Mouse (Mus musculus) kidney, embryonic 15.5 days (tissue): ENCODE data around the gene Arvcf. TPM values are rescaled to one million over a fixed set of nuclear protein-coding genes. Genes with fewer than 3 reads are reported as not detected.

Experiments used
- ATAC-seq: fragments of 200-750 bp; cut with Nextera tagmentation; replicated peaks from 2 replicates; pipeline ENCODE4 v1.8.0; 2017; ENCODE audit warnings: moderate TSS enrichment; ENCODE audit not compliant: low FRiP score
- H3K27ac ChIP-seq: fragments of 300-500 bp; sonication (generic); 2 replicates; pipeline ENCODE4 v1.5.1; 2015; ENCODE audit warnings: mild to moderate bottlenecking, inconsistent platforms
- H3K27me3 ChIP-seq: fragments of 300-500 bp; sonication (generic); 2 replicates; pipeline ENCODE4 v1.6.1; 2015; ENCODE audit warnings: inconsistent platforms
- H3K36me3 ChIP-seq: fragments of 300-500 bp; sonication (generic); 2 replicates; pipeline ENCODE4 v1.6.1; 2015; ENCODE audit warnings: inconsistent platforms
- H3K4me1 ChIP-seq: fragments of 300-500 bp; sonication (generic); 2 replicates; pipeline ENCODE4 v1.6.1; 2015; ENCODE audit warnings: inconsistent platforms
- H3K4me2 ChIP-seq: fragments of 300-500 bp; sonication (generic); 2 replicates; pipeline ENCODE4 v1.6.1; 2015; ENCODE audit warnings: moderate library complexity, mild to moderate bottlenecking, inconsistent platforms
- H3K4me3 ChIP-seq: fragments of 300-500 bp; sonication (generic); replicated peaks from 2 replicates; pipeline ENCODE4 v1.5.1; 2015; ENCODE audit warnings: mild to moderate bottlenecking, inconsistent platforms
- H3K9ac ChIP-seq: fragments of 300-500 bp; sonication (generic); 2 replicates; pipeline ENCODE4 v1.6.1; 2015; ENCODE audit warnings: mild to moderate bottlenecking, inconsistent platforms
- H3K9me3 ChIP-seq: fragments of 300-500 bp; sonication (generic); replicated peaks from 2 replicates; pipeline ENCODE4 v1.6.1; 2016; ENCODE audit warnings: inconsistent platforms
- WGBS: fragments of 180-500 bp; shearing (Covaris S2); methylation state at CpG from one replicate; pipeline ENCODE4 v1.1.7; 2015; ENCODE audit warnings: mixed read lengths; 5-methylcytosine and 5-hydroxymethylcytosine counted together
- polyA plus RNA-seq: library from polyadenylated mRNA; unstranded; fragments of >200 nt; fragmentation: Nextera tagmentation; extraction: Ambion mirVana; gene quantifications from 2 replicates; pipeline ENCODE4 v1.2.1, GENCODE M21; 2015

Arvcf gene
- polyA plus RNA-seq, 1 experiment from 2014 or later: 27.1 TPM

DNA sequence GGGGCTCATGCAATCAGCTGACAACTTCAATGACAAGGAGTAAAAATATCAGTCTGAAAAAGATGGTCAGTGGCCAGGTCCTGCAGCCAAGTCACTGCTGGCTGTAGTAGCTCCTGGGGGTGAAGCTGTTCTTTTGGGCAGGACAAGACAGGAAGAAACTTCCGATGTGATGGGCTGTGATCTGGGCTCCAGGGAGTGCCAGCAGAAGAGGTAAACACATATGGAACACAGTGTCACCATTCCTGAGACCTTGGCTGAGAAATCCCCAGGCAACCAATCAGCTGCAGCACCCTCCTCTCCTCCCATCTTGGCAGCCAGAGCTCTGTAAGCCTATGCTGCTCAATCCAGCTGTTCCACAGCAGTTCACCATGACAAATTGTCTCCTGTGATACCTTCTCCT is 8.1 kb upstream of the Arvcf start:
- H3K27me3 ChIP-seq: no peaks in the 10 kb centered on the region
- no peak overlapping the region for H3K4me2 ChIP-seq
- WGBS: 37% methylated on average over 1 of the region's 1 CpGs
- H3K27ac ChIP-seq: no peak overlapping the region
- no peak overlapping the region for H3K4me3 ChIP-seq
- no peaks in the 10 kb centered on the region for H3K9me3 ChIP-seq
- H3K36me3 ChIP-seq: no peaks in the 10 kb centered on the region
- no peak overlapping the region for H3K9ac ChIP-seq
- peaks cover 18% of the 10 kb centered on the region for H3K4me1 ChIP-seq
- no peak for ATAC-seq

DNA sequence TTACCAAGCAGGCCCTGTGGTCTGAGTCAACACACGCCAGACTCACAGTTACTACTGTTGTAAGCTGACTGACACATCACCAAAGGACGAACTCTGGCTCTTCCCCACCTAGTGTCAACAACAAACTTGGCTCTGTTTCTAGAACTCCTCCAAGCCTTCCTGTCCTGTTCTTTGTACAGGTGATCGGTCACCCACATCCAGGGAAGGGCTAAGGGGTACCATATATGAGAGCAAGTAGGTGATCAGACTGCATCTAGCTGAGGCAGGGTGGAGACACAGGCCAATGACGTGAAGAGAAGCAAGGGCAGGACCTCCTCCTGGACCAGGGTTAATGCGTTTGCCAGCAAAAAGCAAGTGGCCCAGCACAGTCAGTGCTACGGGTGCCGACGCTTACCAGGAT is 6.4 kb upstream of the Arvcf start:
- Histone ChIP-seq H3K36me3 (no peaks in the 10 kb centered on the region), H3K4me1 (peaks cover 21% of the 10 kb centered on the region), H3K4me3 (no peak overlapping the region), H3K9me3 (no peaks in the 10 kb centered on the region), H3K27me3 (peaks cover 4% of the 10 kb centered on the region), H3K27ac (no peak overlapping the region), H3K9ac (no peak overlapping the region), H3K4me2 (no peak overlapping the region)
- 89% methylated on average over 8 of the region's 8 CpGs for WGBS
- no peak for ATAC-seq

DNA sequence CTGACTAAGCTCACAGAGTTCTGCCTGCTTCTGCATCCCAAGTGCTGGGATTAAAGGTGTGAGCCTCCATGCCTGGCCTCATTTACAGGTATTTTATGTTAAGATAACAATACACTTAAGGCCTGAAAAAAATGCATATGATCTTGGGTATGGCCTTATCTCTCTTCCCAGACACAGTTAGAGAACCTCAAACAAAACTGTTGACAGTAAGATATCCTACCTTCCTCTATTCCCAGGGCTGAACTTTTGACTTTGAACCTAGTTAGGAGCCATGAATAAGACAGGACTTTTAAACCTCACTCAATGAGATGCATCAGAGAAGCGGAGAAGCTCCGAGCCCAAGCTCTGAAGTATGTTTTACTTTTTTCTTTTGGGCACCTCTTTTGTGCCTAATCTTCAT is 5.9 kb upstream of the Arvcf start:
- WGBS: 84% methylated on average over 2 of the region's 2 CpGs
- Histone ChIP-seq H3K27me3 (peaks cover 9% of the 10 kb centered on the region), H3K4me1 (peaks cover 21% of the 10 kb centered on the region), H3K4me3 (no peak overlapping the region), H3K27ac (no peak overlapping the region), H3K4me2 (no peak overlapping the region), H3K9me3 (no peaks in the 10 kb centered on the region), H3K9ac (no peak overlapping the region), H3K36me3 (no peaks in the 10 kb centered on the region)
- no peak for ATAC-seq

DNA sequence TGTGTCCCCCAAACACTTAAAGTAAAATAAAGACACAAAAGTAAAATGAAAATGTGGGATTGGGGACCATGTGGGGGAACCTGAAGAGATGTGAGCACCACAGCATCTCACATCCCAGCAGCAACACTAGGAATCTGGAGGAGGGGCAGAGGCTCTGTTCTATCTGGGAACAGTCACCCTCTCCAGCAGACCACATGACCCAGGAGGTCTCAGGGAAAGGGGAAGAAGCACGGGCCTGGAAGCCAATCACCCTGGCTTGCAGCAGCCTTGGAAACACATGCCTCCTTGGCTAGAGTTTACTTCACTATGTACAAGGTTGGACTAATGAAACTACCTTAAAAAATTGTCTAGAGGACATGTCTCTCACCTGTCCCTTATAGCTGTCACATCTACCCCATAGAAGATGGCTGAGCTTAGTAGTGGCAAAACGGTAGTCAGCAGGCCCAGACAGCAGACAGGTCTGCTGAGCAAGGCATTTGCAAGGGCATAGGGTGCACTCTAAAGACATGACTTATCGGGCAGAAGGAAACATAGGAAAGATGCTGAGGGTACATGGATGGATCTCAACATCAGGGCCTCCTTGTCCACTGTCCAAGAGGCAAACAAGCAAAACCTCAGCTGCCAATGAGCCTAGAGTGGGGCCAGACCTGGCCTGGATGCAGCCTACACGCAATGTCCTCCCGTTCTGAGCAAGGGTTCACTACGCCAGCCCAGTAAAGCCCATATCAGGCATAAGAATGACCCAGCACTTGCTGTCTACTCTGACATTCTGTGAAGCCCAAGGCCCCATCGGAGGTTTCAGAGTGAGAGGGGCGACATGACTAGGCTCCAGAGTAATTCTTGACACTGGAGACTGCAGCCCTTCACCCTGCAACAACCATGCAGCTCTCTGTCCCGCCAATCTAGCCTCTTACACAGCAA is 5.1 kb upstream of the Arvcf start:
- Histone ChIP-seq H3K9ac (peak overlapping the region; percentile 40), H3K4me3 (peak overlapping the region; percentile 55), H3K27ac (no peak overlapping the region)

DNA sequence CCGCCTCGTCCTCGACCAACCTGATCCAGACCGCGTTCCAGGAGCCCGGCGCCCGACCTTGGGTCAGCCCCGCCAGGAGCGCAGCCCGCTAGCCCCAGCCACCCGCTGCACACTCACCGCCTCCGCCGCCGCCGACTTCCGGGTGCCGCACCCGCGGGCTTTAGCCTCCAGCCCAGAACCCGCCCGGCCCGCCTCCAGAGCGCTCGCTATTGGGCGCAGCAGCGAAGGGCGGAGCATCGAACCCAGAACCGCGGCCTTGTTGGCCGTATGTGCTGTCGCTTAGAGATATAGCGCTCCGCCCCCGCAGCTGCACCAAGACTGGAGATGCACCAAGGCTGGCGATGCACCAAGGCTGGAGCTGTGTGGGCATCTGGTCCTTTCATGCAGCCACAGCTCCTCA is 4.2 kb upstream of the Arvcf start:
- Histone ChIP-seq H3K4me2 (peak overlapping the region; percentile 69), H3K36me3 (no peaks in the 10 kb centered on the region), H3K9ac (peak overlapping the region; percentile 40), H3K27me3 (peaks cover 19% of the 10 kb centered on the region), H3K4me3 (peak overlapping the region; percentile 55), H3K27ac (no peak overlapping the region), H3K4me1 (peaks cover 31% of the 10 kb centered on the region), H3K9me3 (no peaks in the 10 kb centered on the region)
- under 1% methylated on average over 38 of the region's 38 CpGs for WGBS
- ATAC-seq: peak; percentile 92

More for the DNA sequence above, 5.1 kb upstream of the Arvcf start:
- Histone ChIP-seq H3K4me2 (peak overlapping the region; percentile 69), H3K9me3 (no peaks in the 10 kb centered on the region), H3K4me1 (peaks cover 25% of the 10 kb centered on the region), H3K27me3 (peaks cover 12% of the 10 kb centered on the region), H3K36me3 (no peaks in the 10 kb centered on the region)
- ATAC-seq: no peak
- WGBS: 40% methylated on average over 9 of the region's 9 CpGs

DNA sequence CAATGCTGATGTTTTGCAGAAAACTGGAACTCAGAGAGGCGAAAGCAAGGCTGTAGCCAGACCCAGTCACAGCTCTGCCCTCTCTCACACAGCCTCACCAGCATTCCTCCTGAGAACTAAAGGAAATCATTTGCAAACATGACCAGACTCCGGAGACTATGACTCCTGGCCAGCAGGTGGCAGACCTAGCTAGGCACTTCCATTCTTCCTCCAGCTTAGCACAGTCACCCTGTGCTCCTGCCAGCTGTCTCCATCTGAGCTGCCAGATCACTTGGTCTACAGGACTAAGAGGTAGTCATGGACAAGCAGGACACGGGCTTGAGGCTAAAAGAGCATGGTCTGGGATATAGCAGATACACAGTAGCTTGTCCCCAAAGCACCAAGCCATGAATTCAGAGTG is 2.7 kb upstream of the Arvcf start:
- Histone ChIP-seq H3K4me2 (no peak overlapping the region), H3K27me3 (peaks cover 33% of the 10 kb centered on the region), H3K27ac (no peak overlapping the region), H3K9ac (no peak overlapping the region), H3K9me3 (no peaks in the 10 kb centered on the region), H3K36me3 (no peaks in the 10 kb centered on the region), H3K4me1 (peaks cover 33% of the 10 kb centered on the region), H3K4me3 (no peak overlapping the region)
- peak; percentile 12; the same call in 1 of the 2 replicates for ATAC-seq
- WGBS: 3% methylated on average over 3 of the region's 3 CpGs

DNA sequence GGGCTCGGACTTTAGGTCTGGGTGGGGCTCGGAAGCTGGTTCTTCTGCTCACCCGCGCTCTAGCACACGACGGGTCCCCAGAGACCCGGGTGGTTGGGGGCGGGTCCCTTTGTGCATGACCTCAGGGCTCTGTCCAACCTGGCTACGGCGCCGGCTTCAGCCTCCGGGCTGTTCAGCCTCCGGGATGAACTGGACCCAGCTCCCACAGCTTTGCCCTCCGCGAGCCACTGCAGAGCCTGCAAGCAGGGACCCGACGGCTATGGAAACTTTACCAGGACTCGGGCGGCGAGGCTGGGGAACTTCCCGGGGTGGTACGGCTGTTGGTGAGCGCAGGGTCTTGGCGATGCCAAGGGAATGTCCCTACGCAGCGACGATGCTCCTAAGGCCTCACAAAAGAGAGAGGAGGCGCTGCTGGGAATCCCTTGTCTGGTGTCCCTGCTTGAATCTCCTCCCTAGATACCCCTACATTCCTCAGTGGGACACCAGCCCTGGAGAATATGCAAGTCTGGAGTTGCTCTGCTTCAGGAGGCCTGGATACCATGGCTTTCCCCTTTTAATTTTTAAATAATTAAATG is 706 bp downstream of the Arvcf start:
- no peak overlapping the region for H3K27ac ChIP-seq
- peak; percentile 9 for ATAC-seq
- peak overlapping the region; percentile 79 for H3K4me3 ChIP-seq
- peak overlapping the region; percentile 99 for H3K4me2 ChIP-seq
- H3K9me3 ChIP-seq: no peaks in the 10 kb centered on the region
- peak overlapping the region; percentile 59 for H3K9ac ChIP-seq
- no peaks in the 10 kb centered on the region for H3K36me3 ChIP-seq
- peaks cover 19% of the 10 kb centered on the region for H3K4me1 ChIP-seq
- H3K27me3 ChIP-seq: peaks cover 42% of the 10 kb centered on the region
- under 1% methylated on average over 28 of the region's 28 CpGs for WGBS

DNA sequence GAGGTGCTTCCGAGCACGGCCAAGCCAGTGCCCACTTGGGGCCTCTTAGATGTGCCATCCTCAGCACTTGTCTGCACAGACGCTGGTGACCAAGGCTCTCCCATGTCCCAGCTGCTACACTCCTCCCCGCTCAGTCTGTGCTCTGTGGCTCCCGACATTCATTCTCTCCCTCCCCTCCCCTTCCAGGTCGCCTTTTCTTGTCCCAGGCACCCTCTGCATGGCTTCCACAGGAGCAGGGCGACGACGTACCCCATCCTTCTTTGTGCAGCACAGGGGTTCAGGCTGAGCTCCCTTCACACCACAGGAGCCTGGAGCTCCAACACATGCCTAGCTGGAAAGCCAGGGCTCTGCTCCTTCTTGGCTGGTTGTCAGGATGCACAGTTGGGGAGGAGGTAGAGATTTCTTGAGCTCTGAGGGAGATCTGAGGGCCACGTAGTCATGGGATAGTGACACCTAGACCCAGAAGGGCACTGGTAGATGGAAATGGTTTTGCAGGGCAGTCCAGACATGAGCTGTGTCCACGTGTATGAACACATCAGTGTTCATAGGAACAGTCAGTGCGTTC is 1.9 kb downstream of the Arvcf start:
- no peak overlapping the region for H3K9ac ChIP-seq
- H3K4me2 ChIP-seq: no peak overlapping the region
- peaks cover 15% of the 10 kb centered on the region for H3K4me1 ChIP-seq
- 79% methylated on average over 12 of the region's 12 CpGs for WGBS
- no peak overlapping the region for H3K4me3 ChIP-seq
- peaks cover 42% of the 10 kb centered on the region for H3K27me3 ChIP-seq
- no peaks in the 10 kb centered on the region for H3K9me3 ChIP-seq
- no peak for ATAC-seq
- H3K27ac ChIP-seq: no peak overlapping the region
- H3K36me3 ChIP-seq: no peaks in the 10 kb centered on the region

DNA sequence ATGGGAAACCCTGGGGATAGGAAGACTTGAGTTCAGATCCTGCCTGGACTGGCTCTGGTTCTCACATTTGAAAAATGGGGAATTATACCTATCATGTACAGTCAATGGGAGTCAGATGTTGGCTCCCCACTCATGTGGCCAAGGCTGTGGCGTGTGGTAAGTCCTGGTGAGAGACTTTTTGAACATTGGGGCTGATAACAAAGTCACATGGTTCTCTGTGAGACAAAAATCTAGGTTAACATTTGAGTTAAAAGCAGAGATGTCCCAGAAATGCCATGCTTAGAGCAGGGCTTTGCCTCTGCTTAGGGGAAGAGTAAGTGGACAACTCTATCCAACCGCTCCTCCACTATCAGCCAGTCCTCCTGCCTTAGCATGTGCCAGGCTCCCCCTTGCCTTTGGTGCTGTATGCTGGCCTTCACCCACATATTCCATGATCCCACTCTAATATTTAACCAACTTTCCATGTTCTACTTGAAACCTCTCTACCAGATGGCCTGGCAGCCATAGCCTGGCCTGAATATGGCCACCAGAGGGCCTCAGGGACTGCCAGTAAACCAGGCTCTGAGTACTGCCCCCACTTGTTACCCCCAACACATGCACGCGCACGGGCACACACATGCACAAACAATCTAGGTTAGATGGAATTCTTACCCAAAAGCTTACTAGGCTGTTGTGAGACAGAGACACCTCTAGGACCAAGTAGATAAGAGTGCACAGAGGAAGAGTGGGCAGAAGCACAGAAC is 3.5 kb downstream of the Arvcf start:
- no peak for ATAC-seq
- Histone ChIP-seq H3K27me3 (peaks cover 39% of the 10 kb centered on the region), H3K9ac (no peak overlapping the region), H3K36me3 (no peaks in the 10 kb centered on the region), H3K9me3 (no peaks in the 10 kb centered on the region), H3K4me3 (no peak overlapping the region), H3K4me1 (peaks cover 12% of the 10 kb centered on the region), H3K27ac (no peak overlapping the region), H3K4me2 (no peak overlapping the region)
- WGBS: 62% methylated on average over 5 of the region's 5 CpGs

DNA sequence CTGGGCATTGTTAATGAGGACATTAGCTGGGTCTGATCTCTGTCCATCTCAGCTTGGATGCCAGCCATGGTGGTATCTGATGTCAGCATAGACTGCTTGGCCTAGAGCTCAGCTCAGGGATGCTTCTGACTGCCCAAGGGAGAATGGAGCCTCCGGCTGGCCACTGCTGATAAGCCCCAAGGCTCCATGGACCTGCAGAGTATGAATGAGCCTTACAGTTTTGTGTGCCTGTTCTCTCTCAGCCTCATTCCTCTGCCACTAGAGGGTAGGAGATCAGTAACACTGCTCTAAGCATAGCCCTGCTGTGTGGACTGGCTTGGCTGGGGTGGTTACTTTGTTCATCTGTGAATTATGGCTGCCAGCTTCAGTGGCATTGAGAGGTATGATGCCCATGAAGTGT is 5.1 kb downstream of the Arvcf start:
- no peaks in the 10 kb centered on the region for H3K9me3 ChIP-seq
- H3K27ac ChIP-seq: no peak overlapping the region
- no peaks in the 10 kb centered on the region for H3K36me3 ChIP-seq
- no peak for ATAC-seq
- no peak overlapping the region for H3K9ac ChIP-seq
- peaks cover 30% of the 10 kb centered on the region for H3K27me3 ChIP-seq
- H3K4me2 ChIP-seq: no peak overlapping the region
- peaks cover 8% of the 10 kb centered on the region for H3K4me1 ChIP-seq
- no peak overlapping the region for H3K4me3 ChIP-seq
- WGBS: 77% methylated on average over 1 of the region's 1 CpGs

DNA sequence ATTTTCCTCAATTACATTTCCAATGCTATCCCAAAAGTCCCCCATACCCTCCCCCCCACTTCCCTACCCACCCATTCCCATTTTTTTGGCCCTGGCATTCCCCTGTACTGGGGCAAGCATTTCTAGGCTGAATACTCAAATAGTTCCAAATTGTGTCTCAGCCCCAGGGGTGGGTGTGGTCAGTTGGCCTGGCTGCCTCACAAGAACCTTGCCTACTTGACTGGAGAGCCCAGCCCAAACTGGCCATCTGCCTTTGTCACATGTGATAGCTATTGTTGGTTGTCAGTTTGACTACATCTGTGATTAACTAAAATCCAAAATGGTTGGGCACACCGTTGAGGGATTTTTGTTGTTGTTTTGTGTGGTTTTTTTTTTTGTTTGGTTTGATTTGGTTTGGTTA is 9.0 kb downstream of the Arvcf start:
- WGBS: 87% methylated on average over 1 of the region's 1 CpGs
- ATAC-seq: no peak
- Histone ChIP-seq H3K4me2 (no peak overlapping the region), H3K27me3 (no peaks in the 10 kb centered on the region), H3K36me3 (no peaks in the 10 kb centered on the region), H3K27ac (no peak overlapping the region), H3K9me3 (no peaks in the 10 kb centered on the region), H3K4me1 (no peaks in the 10 kb centered on the region), H3K4me3 (no peak overlapping the region), H3K9ac (no peak overlapping the region)

DNA sequence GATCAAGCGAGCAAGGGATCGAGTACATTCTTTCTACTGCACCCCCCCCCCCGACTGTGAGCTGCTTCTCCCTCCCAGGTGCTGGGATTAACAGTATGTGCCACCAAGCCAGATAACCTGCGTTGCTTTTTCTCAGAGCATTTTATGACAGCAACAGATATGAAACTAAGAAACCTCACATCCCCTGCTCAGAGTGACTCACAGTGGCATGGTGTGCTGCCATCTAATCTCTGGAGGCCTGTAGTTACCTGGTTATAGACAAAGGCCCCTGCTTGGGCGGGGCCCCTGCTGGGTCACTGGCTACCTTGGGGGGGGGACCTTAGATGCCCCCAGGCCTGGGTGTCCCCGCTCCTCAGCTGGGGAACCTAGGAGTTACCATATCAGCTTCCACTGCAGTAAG is 10.0 kb downstream of the Arvcf start:
- H3K4me1 ChIP-seq: no peaks in the 10 kb centered on the region
- H3K27ac ChIP-seq: no peak overlapping the region
- H3K9ac ChIP-seq: no peak overlapping the region
- no peak overlapping the region for H3K4me3 ChIP-seq
- H3K27me3 ChIP-seq: no peaks in the 10 kb centered on the region
- no peak overlapping the region for H3K4me2 ChIP-seq
- no peaks in the 10 kb centered on the region for H3K36me3 ChIP-seq
- no peaks in the 10 kb centered on the region for H3K9me3 ChIP-seq
- no peak for ATAC-seq
- 82% methylated on average over 6 of the region's 6 CpGs for WGBS
